Mouse (Mus musculus) lung, embryonic 14.5 days (tissue): ENCODE results near the gene Tmem262. TPM values are rescaled to one million over a fixed set of nuclear protein-coding genes. Genes with fewer than 3 reads are reported as not detected.

ENCODE experiments used
- ATAC-seq: fragments of 200-750 bp; cut with Nextera tagmentation; 2 replicates; pipeline ENCODE4 v1.8.0; 2017; ENCODE audit warnings: mild to moderate bottlenecking, moderate TSS enrichment, moderate library complexity; ENCODE audit not compliant: insufficient read depth
- DNase-seq: peaks from one replicate; pipeline ENCODE4 v3.0.0-alpha.2; 2015
- H3K27ac ChIP-seq: fragments of 300-500 bp; sonication (generic); 2 replicates; pipeline ENCODE4 v1.5.1; 2014; ENCODE audit warnings: low read depth, mild to moderate bottlenecking, moderate library complexity
- H3K27me3 ChIP-seq: fragments of 300-500 bp; sonication (generic); 2 replicates; pipeline ENCODE4 v1.6.1; 2014; ENCODE audit warnings: low read length, control low read depth; ENCODE audit not compliant: insufficient read depth
- H3K36me3 ChIP-seq: fragments of 300-500 bp; sonication (generic); 2 replicates; pipeline ENCODE4 v1.6.1; 2014; ENCODE audit warnings: control low read depth; ENCODE audit not compliant: insufficient read depth
- H3K4me1 ChIP-seq: fragments of 300-500 bp; sonication (generic); 2 replicates; pipeline ENCODE4 v1.6.1; 2014; ENCODE audit warnings: antibody characterized with exemption, control low read depth; ENCODE audit not compliant: insufficient read depth
- H3K4me2 ChIP-seq: fragments of 300-500 bp; sonication (generic); 2 replicates; pipeline ENCODE4 v1.6.1; 2014; ENCODE audit warnings: mild to moderate bottlenecking
- H3K4me3 ChIP-seq: fragments of 300-500 bp; sonication (generic); 2 replicates; pipeline ENCODE4 v1.5.1; 2014; ENCODE audit warnings: low read depth, low read length
- H3K9ac ChIP-seq: fragments of 300-500 bp; sonication (generic); 2 replicates; pipeline ENCODE4 v1.6.1; 2014
- H3K9me3 ChIP-seq: fragments of 300-500 bp; sonication (generic); 2 replicates; pipeline ENCODE4 v1.6.1; 2016; ENCODE audit warnings: low read depth, low read length, control low read depth
- CTCF ChIP-seq: IDR thresholded peaks from 2 replicates; pipeline ENCODE4 v1.5.1; 2016; ENCODE audit warnings: antibody characterized with exemption, low read depth
- WGBS: fragments of 180-500 bp; shearing (Covaris S2); extraction: QIAGEN DNeasy Blood & Tissue Kit; methylation state at CpG from one replicate; pipeline ENCODE4 v1.1.7; 2014; 5-methylcytosine and 5-hydroxymethylcytosine counted together
- polyA plus RNA-seq: library from polyadenylated mRNA; unstranded; fragments of >200 nt; fragmentation: Nextera tagmentation; extraction: Ambion mirVana; gene quantifications from 2 replicates; pipeline ENCODE4 v1.2.1, GENCODE M21; 2014

Gene Tmem262
- polyA plus RNA-seq, 1 experiment from 2014 or later, result not detected

- no peaks in the 10 kb centered on the region for H3K9me3 ChIP-seq
- H3K4me1 ChIP-seq, result peaks cover 14% of the 10 kb centered on the region; the same call in 1 of the 2 replicates
- peak overlapping the region; percentile 92 for H3K9ac ChIP-seq
- ATAC-seq (no peak), DNase-seq (peak; percentile 62)
- H3K27ac ChIP-seq, result peak overlapping the region; percentile 95
- peaks cover 14% of the 10 kb centered on the region for H3K36me3 ChIP-seq
- under 1% methylated on average over 44 of the region's 44 CpGs for WGBS
- TF ChIP-seq CTCF, result no peak
- no peaks in the 10 kb centered on the region for H3K27me3 ChIP-seq
- peak overlapping the region; percentile 90 for H3K4me3 ChIP-seq
- peak overlapping the region; percentile 100 for H3K4me2 ChIP-seq
Observed at GRCm38 (mm10) chr19:6061641-6062302, 18.1 kb upstream of the Tmem262 start.

- Histone ChIP-seq H3K4me1 (peaks cover 19% of the 10 kb centered on the region; the same call in 1 of the 2 replicates), H3K27ac (no peak overlapping the region), H3K27me3 (no peaks in the 10 kb centered on the region), H3K36me3 (peaks cover 14% of the 10 kb centered on the region), H3K4me3 (peak overlapping the region; percentile 90), H3K4me2 (peak overlapping the region; percentile 100), H3K9ac (peak overlapping the region; percentile 92), H3K9me3 (no peaks in the 10 kb centered on the region)
- no peak for TF ChIP-seq CTCF
- ATAC-seq (no peak), DNase-seq (no peak)
- WGBS, result 43% methylated on average over 5 of the region's 5 CpGs
Observed at GRCm38 (mm10) chr19:6062418-6062817, 17.4 kb upstream of the Tmem262 start.

DNA sequence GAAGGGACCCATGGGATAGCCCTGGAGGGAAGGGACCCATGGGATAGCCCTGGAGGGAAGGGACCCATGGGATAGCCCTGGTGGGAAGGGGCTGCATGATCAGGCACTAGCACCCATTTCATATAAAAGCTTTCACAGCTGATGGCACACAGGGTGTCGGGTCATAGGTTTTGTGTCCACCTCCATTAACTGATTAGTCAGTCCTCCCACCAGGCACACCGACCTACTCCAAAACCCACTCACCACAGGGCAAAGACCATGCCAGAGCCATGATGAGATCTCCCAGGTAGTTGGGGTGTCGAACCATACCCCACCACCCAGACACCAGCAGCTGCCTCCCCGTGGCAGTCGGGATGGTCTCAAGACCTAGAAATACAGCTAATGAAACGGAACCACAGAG, 16.8 kb upstream of the Tmem262 start:
- peaks cover 14% of the 10 kb centered on the region for H3K36me3 ChIP-seq
- H3K27me3 ChIP-seq, result no peaks in the 10 kb centered on the region
- DNase-seq (no peak), ATAC-seq (no peak)
- no peak overlapping the region; the same call in 1 of the 2 replicates for H3K9ac ChIP-seq
- H3K4me1 ChIP-seq, result peaks cover 19% of the 10 kb centered on the region; the same call in 1 of the 2 replicates
- H3K27ac ChIP-seq, result no peak overlapping the region
- TF ChIP-seq CTCF, result no peak
- H3K4me2 ChIP-seq, result peak overlapping the region; percentile 100; the same call in 1 of the 2 replicates
- no peaks in the 10 kb centered on the region for H3K9me3 ChIP-seq
- WGBS, result 91% methylated on average over 6 of the region's 6 CpGs
- H3K4me3 ChIP-seq, result peak overlapping the region; percentile 90; the same call in 1 of the 2 replicates

GRCm38 (mm10) chr19:6066571-6066970, 13.3 kb upstream of the Tmem262 start:
- no peak overlapping the region for H3K27ac ChIP-seq
- peaks cover 19% of the 10 kb centered on the region; the same call in 1 of the 2 replicates for H3K4me1 ChIP-seq
- H3K4me3 ChIP-seq, result peak overlapping the region; percentile 41
- DNase-seq (no peak), ATAC-seq (no peak)
- H3K9me3 ChIP-seq, result no peaks in the 10 kb centered on the region
- 28% methylated on average over 5 of the region's 5 CpGs for WGBS
- no peak for TF ChIP-seq CTCF
- peak overlapping the region; percentile 89 for H3K4me2 ChIP-seq
- H3K27me3 ChIP-seq, result no peaks in the 10 kb centered on the region
- H3K36me3 ChIP-seq, result peaks cover 29% of the 10 kb centered on the region
- H3K9ac ChIP-seq, result peak overlapping the region; percentile 35; the same call in 1 of the 2 replicates

DNA sequence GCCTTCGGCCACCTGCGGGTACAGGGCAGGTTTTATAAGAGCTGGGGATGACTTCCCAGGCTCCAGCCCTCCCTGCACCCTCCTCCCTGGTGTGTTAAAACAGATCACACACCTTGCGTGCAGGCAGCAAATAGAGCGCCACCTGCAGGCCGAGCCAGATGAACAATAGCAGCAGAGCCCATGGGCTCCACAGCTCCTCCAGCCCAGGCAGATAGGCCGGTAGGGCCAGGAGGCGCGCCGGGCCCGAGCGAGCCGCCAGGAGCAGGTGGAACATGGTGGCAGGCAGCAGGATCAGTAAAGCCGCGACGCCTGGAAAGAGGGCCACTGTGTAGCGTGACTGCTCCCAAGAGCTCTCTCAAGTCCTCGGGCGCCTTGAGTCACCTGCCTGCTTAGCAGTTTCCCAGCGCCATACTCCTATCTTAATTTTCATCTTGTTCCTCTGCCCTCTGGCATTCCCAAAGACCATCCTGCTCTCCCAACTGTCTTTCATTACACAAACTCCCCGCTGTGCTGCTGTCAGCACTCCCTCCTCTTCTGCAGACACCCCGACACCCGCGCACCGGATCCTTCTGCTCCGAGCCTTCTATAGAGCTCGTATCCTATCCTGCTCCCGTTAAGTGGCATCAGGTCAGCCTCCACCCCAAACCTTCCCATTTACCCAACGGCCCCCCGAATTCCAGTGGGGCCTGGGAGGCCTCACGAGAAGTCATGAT, 12.7 kb upstream of the Tmem262 start:
- peaks cover 16% of the 10 kb centered on the region; the same call in 1 of the 2 replicates for H3K4me1 ChIP-seq
- no peaks in the 10 kb centered on the region for H3K27me3 ChIP-seq
- H3K27ac ChIP-seq, result peak overlapping the region; percentile 61; the same call in 1 of the 2 replicates
- H3K9ac ChIP-seq, result peak overlapping the region; percentile 35
- no peaks in the 10 kb centered on the region for H3K9me3 ChIP-seq
- peak; percentile 87 for TF ChIP-seq CTCF
- peaks cover 29% of the 10 kb centered on the region for H3K36me3 ChIP-seq
- peak overlapping the region; percentile 89 for H3K4me2 ChIP-seq
- peak; percentile 48 for ATAC-seq
- H3K4me3 ChIP-seq, result peak overlapping the region; percentile 41
- peak; percentile 87 for DNase-seq
- under 1% methylated on average over 30 of the region's 30 CpGs for WGBS

DNA sequence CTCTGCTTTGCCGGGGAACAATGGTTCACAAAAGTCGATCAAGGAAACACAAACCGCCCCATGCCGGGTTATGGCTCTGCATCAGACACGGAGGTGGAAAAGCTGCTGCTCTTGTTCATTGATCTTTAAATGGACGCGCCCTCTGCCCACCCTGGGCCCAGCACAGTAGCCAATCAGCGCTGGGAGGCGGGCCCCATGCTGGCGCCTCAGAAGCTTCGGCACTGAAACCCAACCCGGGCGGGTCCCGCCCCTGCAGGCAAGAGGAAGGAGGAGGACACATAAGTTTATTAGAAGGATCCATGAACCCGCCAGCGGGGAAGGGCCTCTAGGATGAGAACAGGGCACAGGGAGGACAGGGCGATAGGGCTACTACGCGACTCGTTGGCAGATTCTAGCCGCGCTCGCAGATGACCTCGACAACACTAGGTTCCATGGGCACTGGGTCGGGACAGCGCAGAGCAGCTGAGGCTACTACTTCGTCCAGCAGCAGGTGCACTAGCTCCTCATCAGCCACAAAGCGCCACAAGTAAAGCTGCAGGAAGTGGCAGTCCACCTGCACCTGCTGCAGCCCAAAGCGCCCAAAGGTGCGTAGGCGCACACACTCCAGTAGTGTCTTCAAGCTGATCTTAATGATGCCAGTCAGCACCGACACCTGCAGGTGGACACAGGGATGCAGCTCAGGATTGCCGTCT, 12.0 kb upstream of the Tmem262 start, which contains the start of gene Tm7sf2:
TSS of gene Tm7sf2 (minus strand) at position 650 of the 692 bp plus-strand sequence.
- peak within 1 kb of the TSS; percentile 61; the same call in 1 of the 2 replicates for H3K27ac ChIP-seq
- H3K9ac ChIP-seq, result peak within 1 kb of the TSS; percentile 35
- peak; percentile 96 for ATAC-seq
- peak within 1 kb of the TSS; percentile 41 for H3K4me3 ChIP-seq
- peaks cover 35% of the 10 kb centered on the region for H3K36me3 ChIP-seq
- H3K9me3 ChIP-seq, result no peaks in the 10 kb centered on the region
- H3K4me1 ChIP-seq, result peaks cover 9% of the 10 kb centered on the region; the same call in 1 of the 2 replicates
- 10% methylated on average over 33 of the region's 33 CpGs for WGBS
- TF ChIP-seq CTCF, result peak; percentile 19; the same call in 1 of the 2 replicates
- H3K4me2 ChIP-seq, result peak within 1 kb of the TSS; percentile 89
- DNase-seq, result peak; percentile 96
- H3K27me3 ChIP-seq, result no peaks in the 10 kb centered on the region
